Mouse (Mus musculus): ENCODE data around the gene Olfr568. TPM values are rescaled to one million over a fixed set of nuclear protein-coding genes. Genes with fewer than 3 reads are reported as not detected.

The Olfr568 gene
- not detected for total RNA-seq (2021)

DNA sequence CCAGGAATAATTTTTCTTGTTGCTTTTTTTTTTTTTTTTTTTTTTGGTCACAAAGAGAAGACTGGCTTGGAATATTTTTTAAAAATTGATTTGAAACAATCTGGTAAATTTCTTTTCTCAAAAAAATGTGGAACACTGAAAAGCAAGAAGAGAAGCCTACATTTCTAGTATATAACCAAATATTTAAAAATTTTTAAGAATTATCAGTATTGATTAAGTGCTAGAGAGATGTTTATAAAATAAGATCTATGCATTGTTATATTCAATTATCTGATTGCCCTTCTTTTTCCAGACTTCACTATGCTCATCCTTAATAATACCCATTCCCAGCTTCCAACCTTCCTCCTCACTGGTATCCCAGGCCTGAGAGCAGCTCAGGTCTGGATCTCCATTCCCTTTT lies at the start of gene Olfr568:
Gene Olfr568 (plus strand): TSS at position 301 of the 400 bp plus-strand sequence.
- intact Hi-C loops (cut with DNase I) = no loop called here
- DNase-seq (ENCODE audit: extremely low spot score in 1 of 2, low spot score in 2 of 2) = no peak

DNA sequence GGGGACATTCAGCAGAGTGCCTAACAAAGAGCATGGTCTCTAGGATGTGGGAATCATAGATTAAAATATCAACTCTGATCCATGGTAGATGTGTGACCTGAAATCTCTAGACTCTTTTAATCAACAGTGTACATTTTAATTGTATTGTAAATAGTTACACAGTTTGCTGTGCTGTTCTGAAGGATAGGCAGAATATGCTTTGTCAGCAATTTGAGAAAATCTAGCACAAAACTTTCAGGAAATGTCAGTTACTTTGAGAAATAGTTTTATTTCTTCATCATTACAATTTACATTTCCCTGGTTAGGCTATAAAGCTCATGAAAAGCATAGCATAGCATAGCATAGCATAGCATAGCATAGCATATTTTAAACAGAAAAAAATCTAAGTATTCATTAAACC lies 21.1 kb upstream of the Olfr568 start:
- intact Hi-C loops (cut with DNase I) = no loop called here
- DNase-seq (ENCODE audit: extremely low spot score in 1 of 2, low spot score in 2 of 2) = no peak

DNA sequence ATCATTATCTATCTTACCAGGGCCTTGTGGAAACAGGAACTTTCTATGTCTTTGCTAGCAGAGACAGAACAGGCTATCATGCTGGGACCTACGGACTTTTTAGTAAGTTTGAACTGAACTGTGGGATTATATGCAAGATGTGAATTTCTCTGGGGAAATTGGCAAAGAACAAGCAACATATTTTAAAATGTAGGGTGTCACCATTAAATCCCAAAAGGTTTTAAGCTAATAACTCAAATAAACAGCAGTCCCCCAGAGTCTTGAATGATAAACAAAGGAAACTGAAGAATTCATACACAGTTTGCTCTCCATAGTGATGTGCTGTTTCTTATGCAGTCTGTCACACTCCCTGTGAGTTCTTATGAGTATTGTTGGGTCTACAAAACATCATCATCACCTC lies 18.3 kb upstream of the Olfr568 start, which contains the start of gene Olfr566:
Gene Olfr566 (minus strand): TSS at position 101 of the 400 bp plus-strand sequence.
- no peak for DNase-seq (ENCODE audit: extremely low spot score in 1 of 2, low spot score in 2 of 2)
- intact Hi-C loops (cut with DNase I) = no loop called here

DNA sequence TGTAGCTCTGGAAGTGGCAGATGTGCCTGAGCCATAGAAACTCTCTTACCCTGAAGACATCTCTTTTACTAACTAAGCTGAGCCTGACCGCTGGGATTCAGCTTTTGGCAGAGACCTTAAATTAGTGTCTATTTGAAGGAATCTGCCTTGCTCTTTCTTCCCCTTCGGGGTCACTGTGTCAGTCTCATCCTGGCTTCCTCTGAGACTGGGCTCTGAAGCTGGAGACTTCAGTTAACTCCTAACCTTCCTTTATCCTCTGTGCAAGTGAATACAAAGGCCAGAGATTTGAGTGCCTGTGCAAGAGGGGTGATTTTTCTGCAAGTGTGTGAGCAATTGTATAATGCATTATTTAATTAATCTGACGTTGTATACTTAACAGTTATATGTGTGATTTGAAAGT lies 13.9 kb downstream of the Olfr568 start, which contains the start of gene Olfr569:
Gene Olfr569 (minus strand): TSS at position 101 of the 400 bp plus-strand sequence.
- intact Hi-C loops (cut with DNase I) = no loop called here
- DNase-seq (ENCODE audit: extremely low spot score in 1 of 2, low spot score in 2 of 2) = no peak

DNA sequence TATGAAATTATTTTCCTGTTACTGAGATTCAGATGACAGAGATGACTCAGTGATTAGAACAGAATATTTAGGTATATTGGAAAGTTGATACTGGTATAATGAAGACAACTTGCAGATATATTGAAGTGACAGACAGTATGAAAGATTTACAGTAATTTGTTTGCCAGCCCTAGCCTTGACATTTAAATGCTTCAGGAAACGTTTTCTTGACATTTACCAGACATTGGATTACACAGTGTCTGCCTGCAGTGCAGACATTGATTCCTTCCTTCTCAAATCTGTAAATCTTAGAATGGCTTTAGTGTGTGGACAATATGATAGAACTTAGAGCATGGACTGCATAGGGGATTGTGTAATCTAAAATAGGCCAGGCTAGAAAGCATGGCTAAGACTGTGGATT lies 38.3 kb downstream of the Olfr568 start:
- no peak for DNase-seq (ENCODE audit: extremely low spot score in 1 of 2, low spot score in 2 of 2)
- intact Hi-C loops (cut with DNase I) = loop anchor here (5.0 to 10.0 kb wide), 2 partner anchors 220 to 403 kb away; partner anchors contain the start of gene Olfr557

DNA sequence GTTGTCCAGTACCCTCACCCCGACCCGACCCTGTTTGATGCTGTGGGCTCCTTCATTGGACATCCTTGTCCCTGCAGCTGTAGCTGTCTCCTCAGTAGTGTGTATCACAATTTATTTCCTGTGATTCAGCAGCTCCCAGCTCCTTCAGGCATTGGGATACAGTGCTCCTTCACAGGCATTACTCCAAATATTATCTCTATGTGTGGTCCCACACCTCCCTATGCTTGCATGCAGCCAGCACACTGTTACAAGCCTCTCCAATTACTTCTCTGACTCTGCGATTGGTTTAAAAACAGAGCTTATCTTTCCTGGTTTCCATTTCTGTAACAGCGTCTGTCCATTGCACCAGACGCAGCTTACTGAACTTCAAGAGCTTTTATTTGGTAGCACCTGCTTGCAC lies 39.5 kb downstream of the Olfr568 start:
- DNase-seq (ENCODE audit: extremely low spot score in 1 of 2, low spot score in 2 of 2) = no peak
- intact Hi-C loops (cut with DNase I) = loop anchor here (5.0 to 10.0 kb wide), 2 partner anchors 222 to 404 kb away; partner anchors contain the start of gene Olfr557

DNA sequence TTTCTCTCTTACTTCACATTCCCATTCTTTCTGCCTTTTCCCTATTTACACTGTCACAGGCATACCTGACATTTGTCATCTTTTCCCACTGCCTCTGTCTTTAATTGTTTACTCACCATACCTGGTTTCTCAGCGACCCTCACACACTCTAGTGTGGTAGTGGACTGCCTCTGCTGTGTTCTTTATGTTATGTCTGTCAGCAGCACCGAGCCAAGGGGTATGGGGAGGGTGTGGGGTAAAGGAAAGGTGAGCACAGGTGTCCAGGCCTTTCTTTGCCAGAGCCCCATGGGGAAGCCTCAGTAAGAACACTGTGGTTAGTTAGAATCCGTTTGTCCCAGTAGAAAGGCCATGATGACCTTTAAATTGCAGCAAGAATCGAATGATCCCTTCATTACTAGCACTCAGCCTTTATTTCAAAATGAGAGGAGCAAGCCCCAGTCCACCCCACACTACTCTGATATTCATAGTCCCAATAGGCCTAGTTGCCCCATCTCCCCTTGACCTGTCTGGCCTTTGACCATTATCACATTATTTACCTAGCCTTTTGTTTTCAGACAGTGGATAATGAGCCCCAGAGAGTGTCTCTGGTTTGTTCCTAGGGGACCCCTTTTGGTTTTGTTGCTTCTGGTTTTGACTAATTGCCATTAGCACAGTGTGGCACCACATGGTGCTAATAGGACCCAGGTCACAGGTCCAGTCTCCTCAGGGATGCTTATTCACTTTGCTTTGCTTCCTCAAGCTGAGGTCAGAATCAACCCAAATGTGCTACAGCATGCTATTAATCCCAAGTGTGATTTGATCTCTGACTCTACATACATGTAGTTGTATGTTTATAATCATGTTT lies 40.3 kb downstream of the Olfr568 start, which contains the start of gene Olfr571:
Gene Olfr571 (minus strand): TSS at position 505 of the 844 bp plus-strand sequence.
- intact Hi-C loops (cut with DNase I) = loop anchor here (5.0 to 10.0 kb wide), 2 partner anchors 222 to 405 kb away; partner anchors contain the start of gene Olfr557

DNA sequence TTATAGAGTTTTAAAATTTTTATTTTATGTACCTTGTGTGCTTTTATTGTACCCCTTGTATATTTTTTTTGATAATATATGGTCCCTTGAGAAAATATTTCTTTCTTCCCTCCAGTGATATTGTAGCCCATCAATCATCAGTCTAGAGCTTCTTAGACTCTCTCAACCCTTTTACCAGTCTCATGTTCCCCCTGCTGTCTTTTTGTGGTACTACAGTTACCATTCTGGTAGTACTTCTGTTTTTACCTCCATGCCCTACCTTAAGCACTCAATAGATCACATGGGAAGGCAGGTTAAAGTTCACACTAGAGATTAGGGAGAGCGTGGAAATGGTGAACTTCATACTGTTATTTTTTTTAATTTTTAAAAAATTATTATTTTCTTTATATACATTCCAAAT lies 42.7 kb downstream of the Olfr568 start:
- intact Hi-C loops (cut with DNase I) = loop anchor here (2.0 to 10.0 kb wide), 3 partner anchors 225 to 407 kb away; partner anchors contain the start of genes Olfr556 and Olfr557
- DNase-seq (ENCODE audit: extremely low spot score in 1 of 2, low spot score in 2 of 2) = peak in 1 of 2 experiments; percentile 4

More for the DNA sequence above, 40.3 kb downstream of the Olfr568 start, which contains the start of gene Olfr571:
- DNase-seq (ENCODE audit: extremely low spot score in 1 of 2, low spot score in 2 of 2) = no peak

DNA sequence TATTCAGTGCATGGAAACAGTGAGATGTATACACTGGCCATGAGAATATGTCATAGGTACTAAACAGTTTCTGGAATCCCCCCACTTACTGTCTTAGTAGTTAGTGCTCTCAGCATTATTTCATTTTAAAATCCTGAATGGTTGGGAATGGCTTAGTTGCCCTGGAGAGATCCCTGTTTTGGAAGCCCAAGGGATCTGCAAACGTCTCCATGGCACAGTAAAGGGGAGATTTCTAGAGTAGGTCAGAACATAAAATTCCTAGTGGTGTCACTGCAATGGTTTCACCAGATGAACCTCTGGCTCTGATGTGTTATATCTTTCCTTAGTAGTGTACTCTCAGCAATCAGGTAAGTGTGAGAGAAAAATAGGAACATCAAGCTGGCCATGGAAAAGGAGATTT lies 47.2 kb downstream of the Olfr568 start, which contains the start of gene Olfr572:
Gene Olfr572 (plus strand): TSS at position 301 of the 400 bp plus-strand sequence.
- intact Hi-C loops (cut with DNase I) = no loop called here
- DNase-seq (ENCODE audit: extremely low spot score in 1 of 2, low spot score in 2 of 2) = no peak

DNA sequence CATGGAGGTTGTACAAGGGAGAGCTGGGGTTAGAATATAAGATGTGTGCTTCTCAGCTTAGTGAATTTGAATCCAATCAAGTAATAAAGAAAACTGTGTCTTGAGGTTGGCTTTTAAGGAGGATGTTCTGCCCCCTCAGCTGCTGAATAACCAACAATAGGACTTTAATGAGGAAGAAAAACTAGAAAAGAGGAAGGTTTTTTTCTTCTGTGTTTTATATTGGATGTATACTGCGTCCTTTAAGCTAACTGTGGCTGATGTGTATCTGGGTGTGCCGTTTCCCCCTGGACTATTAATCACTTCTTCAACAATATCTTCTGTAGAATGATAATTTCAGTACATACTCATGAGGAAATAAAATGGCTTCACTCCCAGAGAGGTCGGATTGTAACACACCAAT lies 50.2 kb downstream of the Olfr568 start:
- intact Hi-C loops (cut with DNase I) = no loop called here
- DNase-seq (ENCODE audit: extremely low spot score in 1 of 2, low spot score in 2 of 2) = no peak

Other genes with a start within 250 kb of the Olfr568 start
- not detected for gene Olfr554, start 238.7 kb upstream of the Olfr568 start, total RNA-seq (2021)
- gene Olfr555, start 218.3 kb upstream of the Olfr568 start, total RNA-seq (2021) = not detected
- gene Olfr556, start 212.2 kb upstream of the Olfr568 start, total RNA-seq (2021) = not detected
- gene Trim68, start 189.8 kb upstream of the Olfr568 start, total RNA-seq (2021) = 1 to 10 TPM; 4.9 to 5.4 TPM
- gene Olfr557, start 181.2 kb upstream of the Olfr568 start, total RNA-seq (2021) = not detected
- gene Olfr558, start 174.9 kb upstream of the Olfr568 start, total RNA-seq (2021) = under 1 TPM; 0.15 to 0.32 TPM
- not detected for gene Olfr33, start 158.1 kb upstream of the Olfr568 start, total RNA-seq (2021)
- gene Olfr559, start 149.6 kb upstream of the Olfr568 start, total RNA-seq (2021) = not detected
- not detected for gene Olfr560, start 117.8 kb upstream of the Olfr568 start, total RNA-seq (2021)
- under 1 TPM; 0.51 to 0.55 TPM for gene Olfr78, start 117.7 kb upstream of the Olfr568 start, total RNA-seq (2021)
- not detected for gene Olfr561, start 105.9 kb upstream of the Olfr568 start, total RNA-seq (2021)
- not detected for gene Olfr564, start 73.6 kb upstream of the Olfr568 start, total RNA-seq (2021)
- not detected for gene Olfr566, start 18.4 kb upstream of the Olfr568 start, total RNA-seq (2021)
- gene Olfr569, start 13.8 kb downstream of the Olfr568 start, total RNA-seq (2021) = not detected
- not detected for gene Olfr570, start 17.5 kb downstream of the Olfr568 start, total RNA-seq (2021)
- not detected for gene Olfr571, start 40.4 kb downstream of the Olfr568 start, total RNA-seq (2021)
- gene Olfr572, start 47.3 kb downstream of the Olfr568 start, total RNA-seq (2021) = not detected
- not detected for gene Olfr573-ps1, start 65.5 kb downstream of the Olfr568 start, total RNA-seq (2021)
- not detected for gene Olfr574, start 71.3 kb downstream of the Olfr568 start, total RNA-seq (2021)
- gene Olfr575, start 81.7 kb downstream of the Olfr568 start, total RNA-seq (2021) = not detected
- gene Olfr576, start 85.5 kb downstream of the Olfr568 start, total RNA-seq (2021) = not detected
- gene Olfr577, start 98.8 kb downstream of the Olfr568 start, total RNA-seq (2021) = not detected
- not detected for gene Olfr578, start 112.2 kb downstream of the Olfr568 start, total RNA-seq (2021)
- not detected for gene Olfr582, start 160.9 kb downstream of the Olfr568 start, total RNA-seq (2021)
- gene Olfr583, start 174.2 kb downstream of the Olfr568 start, total RNA-seq (2021) = not detected
- not detected for gene Olfr584, start 204.8 kb downstream of the Olfr568 start, total RNA-seq (2021)
- not detected for gene Olfr585, start 220.6 kb downstream of the Olfr568 start, total RNA-seq (2021)
- gene Olfr586, start 248.5 kb downstream of the Olfr568 start, total RNA-seq (2021) = not detected